8 mouse cellular contexts compared by ENCODE assay signal in genomic region chr6:136353399-136354184, GRCm38 (mm10). TPM values are rescaled to one million over a fixed set of nuclear protein-coding genes. Genes with fewer than 3 reads are reported as not detected.
DNase-seq lines count a peak whose midpoint lies in the region; ATAC-seq and TF ChIP-seq lines count a peak whose summit lies in the region.
"Had no signal": no experiment of that assay in that cellular context is flagged by ENCODE, and none has a peak within 500 bp of the region (broad histone marks: within the 10 kb centered on the region; RNA-seq: fewer than 3 reads in every experiment).

No protein-coding gene starts in this region.

- H3K9me3 ChIP-seq in forebrain, embryonic 14.5 days (replicated peaks; ENCODE audit: control insufficient read depth, low read length) = no peaks in the 10 kb centered on the region
- H3K9me3 ChIP-seq in midbrain, embryonic 12.5 days = no peaks in the 10 kb centered on the region
- no peaks in the 10 kb centered on the region for H3K9me3 ChIP-seq in stomach, postnatal 0 days (ENCODE audit: control insufficient read depth, low read length)
- H3K9me3 ChIP-seq: megakaryocyte, embryonic 14.5 days had no signal

- H3K27me3 ChIP-seq in forebrain, embryonic 14.5 days (replicated peaks; ENCODE audit: control insufficient read depth, insufficient read depth, low read length) = no peaks in the 10 kb centered on the region
- H3K27me3 ChIP-seq in midbrain, embryonic 12.5 days = no peaks in the 10 kb centered on the region
- no peaks in the 10 kb centered on the region for H3K27me3 ChIP-seq in stomach, postnatal 0 days (ENCODE audit: control insufficient read depth, insufficient read depth, low read length)

- WGBS in forebrain, embryonic 14.5 days = 41% methylated on average over 11 of the region's 11 CpGs
- WGBS in midbrain, embryonic 12.5 days = 41% methylated on average over 11 of the region's 11 CpGs
- WGBS in stomach, postnatal 0 days = 34% methylated on average over 11 of the region's 11 CpGs

- TF ChIP-seq EP300 in stomach, postnatal 0 days (optimal IDR thresholded peaks at IDR 0.05) = no peak

- H3K27ac ChIP-seq in forebrain, embryonic 14.5 days (ENCODE audit: low read depth, low read length) = no peak overlapping the region
- no peak overlapping the region for H3K27ac ChIP-seq in midbrain, embryonic 12.5 days (replicated peaks)
- no peak overlapping the region for H3K27ac ChIP-seq in stomach, postnatal 0 days (replicated peaks)

- peak; percentile 93 for TF ChIP-seq CTCF in stomach, postnatal 0 days (IDR thresholded peaks at IDR 0.05; ENCODE audit: low read depth)

- ATAC-seq in forebrain, embryonic 14.5 days = peak; percentile 72
- peak; percentile 47 for ATAC-seq in midbrain, embryonic 12.5 days (ENCODE audit: low FRiP score, low read depth)
- no peak for ATAC-seq in stomach, postnatal 0 days (ENCODE audit: low FRiP score, low TSS enrichment)

- H3K4me2 ChIP-seq in forebrain, embryonic 14.5 days (ENCODE audit: low read length) = no peak overlapping the region
- no peak overlapping the region for H3K4me2 ChIP-seq in midbrain, embryonic 12.5 days (replicated peaks)
- no peak overlapping the region for H3K4me2 ChIP-seq in stomach, postnatal 0 days (replicated peaks; ENCODE audit: low read depth)

- H3K36me3 ChIP-seq in forebrain, embryonic 14.5 days (ENCODE audit: control insufficient read depth, insufficient read depth, low read length) = no peaks in the 10 kb centered on the region
- H3K36me3 ChIP-seq in midbrain, embryonic 12.5 days = no peaks in the 10 kb centered on the region
- no peaks in the 10 kb centered on the region for H3K36me3 ChIP-seq in stomach, postnatal 0 days (ENCODE audit: control insufficient read depth, insufficient read depth, low read length)

- no peak overlapping the region for H3K4me3 ChIP-seq in forebrain, embryonic 14.5 days (ENCODE audit: low read depth, low read length)
- H3K4me3 ChIP-seq in midbrain, embryonic 12.5 days = no peak overlapping the region
- no peak overlapping the region for H3K4me3 ChIP-seq in stomach, postnatal 0 days (ENCODE audit: low read depth, low read length)
- H3K4me3 ChIP-seq: megakaryocyte, embryonic 14.5 days had no signal

- H3K4me1 ChIP-seq in forebrain, embryonic 14.5 days (ENCODE audit: control insufficient read depth, insufficient read depth, low read length) = no peaks in the 10 kb centered on the region
- no peaks in the 10 kb centered on the region for H3K4me1 ChIP-seq in midbrain, embryonic 12.5 days
- no peaks in the 10 kb centered on the region for H3K4me1 ChIP-seq in stomach, postnatal 0 days (replicated peaks; ENCODE audit: control insufficient read depth, insufficient read depth)
- H3K4me1 ChIP-seq: megakaryocyte, embryonic 14.5 days had no signal

- DNase-seq in WW6 (ENCODE audit: low read depth, low spot score) = peak; percentile 71
- DNase-seq in cerebellum, adult 11 months = peak; percentile 59
- peak; percentile 89 for DNase-seq in forebrain, embryonic 14.5 days (ENCODE audit: low spot score)
- peak; percentile 79 for DNase-seq in hindlimb bud, embryonic 11.5 days (ENCODE audit: extremely low spot score, low read depth, low spot score)
- DNase-seq in left cerebral cortex, adult 9 months (ENCODE audit: low spot score in 2 of 2) = peak; percentile 72 to 97
- peak; percentile 81 for DNase-seq in stomach, postnatal 0 days (ENCODE audit: low spot score)

- H3K9ac ChIP-seq in forebrain, embryonic 14.5 days (ENCODE audit: low read length) = no peak overlapping the region
- H3K9ac ChIP-seq in midbrain, embryonic 12.5 days (replicated peaks) = no peak overlapping the region
- H3K9ac ChIP-seq in stomach, postnatal 0 days (ENCODE audit: low read length) = no peak overlapping the region

RNA-seq across cellular contexts. Expression of gene Gm8994, which starts 26.3 kb away (rescaled TPM):
- not detected in 2 replicates for polyA plus RNA-seq in forebrain, embryonic 14.5 days (2014; fragmentation: Nextera tagmentation; extraction: Ambion mirVana)
- not detected in 2 replicates for polyA plus RNA-seq in midbrain, embryonic 12.5 days (2016; fragmentation: Nextera tagmentation; extraction: Ambion mirVana)
- not detected in 2 replicates for polyA plus RNA-seq in stomach, postnatal 0 days (2015; fragmentation: Nextera tagmentation; extraction: Ambion mirVana)
